Mouse (Mus musculus) hindbrain, embryonic 16.5 days (tissue): ENCODE data around the gene Fmod. TPM values are rescaled to one million over a fixed set of nuclear protein-coding genes. Genes with fewer than 3 reads are reported as not detected.

Source experiments
- ATAC-seq: fragments of 200-750 bp; cut with Nextera tagmentation; 2 replicates; pipeline ENCODE4 v1.8.0; 2017; ENCODE audit warnings: moderate TSS enrichment, moderate library complexity
- H3K27ac ChIP-seq: fragments of 300-500 bp; sonication (generic); 2 replicates; pipeline ENCODE4 v1.5.1; 2014; ENCODE audit warnings: low read depth, mild to moderate bottlenecking, control low read depth, low read length, moderate library complexity
- H3K27me3 ChIP-seq: fragments of 300-500 bp; sonication (generic); replicated peaks from 2 replicates; pipeline ENCODE4 v1.6.1; 2014; ENCODE audit warnings: low read length; ENCODE audit not compliant: control insufficient read depth, insufficient read depth
- H3K36me3 ChIP-seq: fragments of 300-500 bp; sonication (generic); 2 replicates; pipeline ENCODE4 v1.6.1; 2014; ENCODE audit warnings: mild to moderate bottlenecking, low read length, moderate library complexity, mixed read lengths; ENCODE audit not compliant: control insufficient read depth, insufficient read depth
- H3K4me1 ChIP-seq: fragments of 300-500 bp; sonication (generic); 2 replicates; pipeline ENCODE4 v1.6.1; 2014; ENCODE audit warnings: low read depth, low read length; ENCODE audit not compliant: control insufficient read depth, insufficient read depth
- H3K4me2 ChIP-seq: fragments of 300-500 bp; sonication (generic); 2 replicates; pipeline ENCODE4 v1.6.1; 2014; ENCODE audit warnings: mild to moderate bottlenecking, low read length, control low read depth, moderate library complexity
- H3K4me3 ChIP-seq: fragments of 300-500 bp; sonication (generic); 2 replicates; pipeline ENCODE4 v1.5.1; 2014; ENCODE audit warnings: mild to moderate bottlenecking, low read length, control low read depth, moderate library complexity
- H3K9ac ChIP-seq: fragments of 300-500 bp; sonication (generic); 2 replicates; pipeline ENCODE4 v1.6.1; 2014; ENCODE audit warnings: low read depth, mild to moderate bottlenecking, control low read depth, low read length, moderate library complexity
- H3K9me3 ChIP-seq: fragments of 300-500 bp; sonication (generic); 2 replicates; pipeline ENCODE4 v1.6.1; 2014; ENCODE audit warnings: mild to moderate bottlenecking, low read length, moderate library complexity; ENCODE audit not compliant: control insufficient read depth
- WGBS: fragments of 180-500 bp; shearing (Covaris S2); extraction: QIAGEN DNeasy Blood & Tissue Kit; methylation state at CpG from one replicate; pipeline ENCODE4 v1.1.7; 2014; 5-methylcytosine and 5-hydroxymethylcytosine counted together
- polyA plus RNA-seq: library from polyadenylated mRNA; unstranded; fragments of >200 nt; fragmentation: Nextera tagmentation; extraction: Ambion mirVana; gene quantifications from 2 replicates; pipeline ENCODE4 v1.2.1, GENCODE M21; 2015

The Fmod gene
- polyA plus RNA-seq, 1 experiment from 2014 or later, result 11.8 TPM

- Histone ChIP-seq H3K4me3 (no peak overlapping the region), H3K4me1 (peaks cover 9% of the 10 kb centered on the region; the same call in 1 of the 2 replicates), H3K9me3 (no peaks in the 10 kb centered on the region), H3K9ac (no peak overlapping the region), H3K36me3 (no peaks in the 10 kb centered on the region), H3K27ac (no peak overlapping the region), H3K4me2 (no peak overlapping the region), H3K27me3 (no peaks in the 10 kb centered on the region)
- 70% methylated on average over 3 of the region's 3 CpGs for WGBS
- no peak for ATAC-seq
Measured at GRCm38 (mm10) chr1:134084128-134084527, 47.1 kb downstream of the Fmod start.

- WGBS, result 13% methylated on average over 3 of the region's 3 CpGs
- no peak for ATAC-seq
- no peak overlapping the region for H3K4me2 ChIP-seq
- H3K27ac ChIP-seq, result no peak overlapping the region
- H3K9me3 ChIP-seq, result no peaks in the 10 kb centered on the region
- H3K27me3 ChIP-seq, result no peaks in the 10 kb centered on the region
- no peak overlapping the region for H3K4me3 ChIP-seq
- no peaks in the 10 kb centered on the region for H3K36me3 ChIP-seq
- no peak overlapping the region for H3K9ac ChIP-seq
- H3K4me1 ChIP-seq, result peaks cover 2% of the 10 kb centered on the region; the same call in 1 of the 2 replicates
Measured at GRCm38 (mm10) chr1:134086017-134086416, 49.0 kb downstream of the Fmod start.

GRCm38 (mm10) chr1:134086811-134087398 is 49.9 kb downstream of the Fmod start:
- H3K27ac ChIP-seq, result no peak overlapping the region; the same call in 1 of the 2 replicates
- ATAC-seq, result peak; percentile 23; the same call in 1 of the 2 replicates
- no peaks in the 10 kb centered on the region for H3K27me3 ChIP-seq
- H3K36me3 ChIP-seq, result no peaks in the 10 kb centered on the region
- peaks cover 2% of the 10 kb centered on the region; the same call in 1 of the 2 replicates for H3K4me1 ChIP-seq
- no peak overlapping the region for H3K9ac ChIP-seq
- no peak overlapping the region for H3K4me3 ChIP-seq
- no peaks in the 10 kb centered on the region for H3K9me3 ChIP-seq
- 58% methylated on average over 14 of the region's 16 CpGs for WGBS
- H3K4me2 ChIP-seq, result no peak overlapping the region

GRCm38 (mm10) chr1:134089074-134089473 is 52.0 kb downstream of the Fmod start:
- no peaks in the 10 kb centered on the region for H3K9me3 ChIP-seq
- peaks cover 14% of the 10 kb centered on the region for H3K4me1 ChIP-seq
- no peaks in the 10 kb centered on the region for H3K27me3 ChIP-seq
- no peak overlapping the region for H3K9ac ChIP-seq
- H3K27ac ChIP-seq, result no peak overlapping the region
- H3K4me3 ChIP-seq, result no peak overlapping the region
- 94% methylated on average over 7 of the region's 7 CpGs for WGBS
- no peak for ATAC-seq
- H3K4me2 ChIP-seq, result no peak overlapping the region
- no peaks in the 10 kb centered on the region for H3K36me3 ChIP-seq

- Histone ChIP-seq H3K36me3 (no peaks in the 10 kb centered on the region), H3K4me3 (no peak overlapping the region), H3K27me3 (no peaks in the 10 kb centered on the region), H3K4me1 (peaks cover 26% of the 10 kb centered on the region), H3K4me2 (no peak overlapping the region), H3K27ac (no peak overlapping the region), H3K9me3 (no peaks in the 10 kb centered on the region), H3K9ac (no peak overlapping the region)
- no peak for ATAC-seq
- WGBS, result 87% methylated on average over 3 of the region's 3 CpGs
Measured at GRCm38 (mm10) chr1:134091851-134092250, 54.8 kb downstream of the Fmod start.

GRCm38 (mm10) chr1:134092368-134092767 is 55.3 kb downstream of the Fmod start:
- Histone ChIP-seq H3K4me2 (peak overlapping the region; percentile 90), H3K27me3 (no peaks in the 10 kb centered on the region), H3K36me3 (no peaks in the 10 kb centered on the region), H3K4me1 (peaks cover 29% of the 10 kb centered on the region), H3K27ac (peak overlapping the region; percentile 75), H3K9me3 (no peaks in the 10 kb centered on the region), H3K4me3 (peak overlapping the region; percentile 47), H3K9ac (peak overlapping the region; percentile 76)
- ATAC-seq, result no peak
- 31% methylated on average over 6 of the region's 6 CpGs for WGBS

- peak; percentile 84 for ATAC-seq
- Histone ChIP-seq H3K27me3 (no peaks in the 10 kb centered on the region), H3K9ac (peak overlapping the region; percentile 76), H3K9me3 (no peaks in the 10 kb centered on the region), H3K4me1 (peaks cover 30% of the 10 kb centered on the region), H3K36me3 (no peaks in the 10 kb centered on the region), H3K4me3 (peak overlapping the region; percentile 47), H3K27ac (peak overlapping the region; percentile 75), H3K4me2 (peak overlapping the region; percentile 90)
- 2% methylated on average over 41 of the region's 43 CpGs for WGBS
Measured at GRCm38 (mm10) chr1:134092852-134093770, 56.1 kb downstream of the Fmod start.

- Histone ChIP-seq H3K27ac (peak overlapping the region; percentile 75; the same call in 1 of the 2 replicates), H3K36me3 (no peaks in the 10 kb centered on the region), H3K9ac (no peak overlapping the region), H3K4me3 (no peak overlapping the region), H3K4me2 (peak overlapping the region; percentile 90; the same call in 1 of the 2 replicates), H3K27me3 (no peaks in the 10 kb centered on the region), H3K9me3 (no peaks in the 10 kb centered on the region), H3K4me1 (peaks cover 37% of the 10 kb centered on the region)
- ATAC-seq, result no peak
- WGBS, result 61% methylated on average over 13 of the region's 13 CpGs
Measured at GRCm38 (mm10) chr1:134093771-134094526, 56.9 kb downstream of the Fmod start.
